Mouse (Mus musculus): ENCODE data around the gene Homer3. TPM values are rescaled to one million over a fixed set of nuclear protein-coding genes. Genes with fewer than 3 reads are reported as not detected.
A peak's percentile ranks its signal among the peaks of the same experiment; 100 is the strongest.

The Homer3 gene
- polyA plus RNA-seq, 1 experiment from 2014 or later = 77.9 TPM

- Histone ChIP-seq H3K4me2 (no peak overlapping the region), H3K27ac (ENCODE audit: low read depth) (no peak overlapping the region), H3K4me1 (ENCODE audit: insufficient read depth) (no peaks in the 10 kb centered on the region), H3K9ac (no peak overlapping the region), H3K36me3 (ENCODE audit: insufficient read depth) (no peaks in the 10 kb centered on the region), H3K4me3 (ENCODE audit: low read depth, low read length) (no peak overlapping the region), H3K27me3 (ENCODE audit: insufficient read depth, low read length) (no peaks in the 10 kb centered on the region), H3K9me3 (ENCODE audit: low read depth, low read length) (no peaks in the 10 kb centered on the region)
- 91% methylated on average over 3 of the region's 3 CpGs for WGBS
- TF ChIP-seq CTCF (IDR thresholded peaks at IDR 0.05; ENCODE audit: low read depth) = peak; percentile 11; the same call in 1 of the 2 replicates
- DNase-seq = no peak
- no peak for ATAC-seq (ENCODE audit: insufficient read depth)
Observed at GRCm38 (mm10) chr8:70323716-70324115, 41.1 kb downstream of the Homer3 start.

GRCm38 (mm10) chr8:70327512-70327911 lies 44.9 kb downstream of the Homer3 start:
- Histone ChIP-seq H3K9ac (no peak overlapping the region), H3K4me3 (ENCODE audit: low read depth, low read length) (no peak overlapping the region), H3K4me1 (ENCODE audit: insufficient read depth) (peaks cover 13% of the 10 kb centered on the region), H3K27me3 (ENCODE audit: insufficient read depth, low read length) (no peaks in the 10 kb centered on the region), H3K4me2 (no peak overlapping the region), H3K36me3 (ENCODE audit: insufficient read depth) (peaks cover 19% of the 10 kb centered on the region), H3K9me3 (ENCODE audit: low read depth, low read length) (no peaks in the 10 kb centered on the region), H3K27ac (ENCODE audit: low read depth) (no peak overlapping the region)
- 84% methylated on average over 6 of the region's 6 CpGs for WGBS
- no peak for TF ChIP-seq CTCF (IDR thresholded peaks at IDR 0.05; ENCODE audit: low read depth)
- DNase-seq = no peak
- no peak for ATAC-seq (ENCODE audit: insufficient read depth)

DNA sequence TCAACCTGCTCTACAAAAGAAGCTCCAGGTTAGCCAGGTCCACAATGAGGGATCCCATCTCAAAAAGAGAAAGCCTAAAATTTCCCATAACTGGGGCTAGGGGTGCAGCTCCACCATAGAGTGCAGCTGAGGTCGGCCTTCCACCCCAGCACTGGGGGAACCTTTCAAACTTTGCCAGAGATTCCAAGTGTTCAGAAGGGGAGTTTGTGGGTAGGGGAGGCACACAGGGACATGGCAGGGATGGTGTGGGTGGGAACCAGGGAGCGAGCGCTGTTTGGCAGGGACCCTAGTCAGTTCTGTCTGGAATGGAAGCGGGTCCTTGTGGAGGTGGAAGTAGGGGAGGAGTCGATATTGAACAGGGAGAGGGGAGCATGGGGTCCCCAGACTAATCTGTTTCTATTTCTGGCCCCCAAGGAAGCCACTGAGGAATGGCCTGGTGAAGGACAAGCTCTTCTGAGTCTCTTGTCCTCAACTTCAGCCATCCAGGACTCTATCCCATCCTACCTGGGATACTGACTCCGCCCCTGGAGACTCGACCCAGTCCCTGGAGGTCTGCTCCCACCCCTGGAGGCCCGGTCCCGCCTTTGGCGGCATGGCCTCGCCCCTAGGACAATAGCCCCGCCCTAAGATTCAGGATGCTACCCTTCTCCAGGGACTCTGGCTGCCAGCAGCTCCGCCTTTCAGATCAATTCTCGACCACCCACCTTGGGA lies 46.7 kb downstream of the Homer3 start, which contains the start of gene Gdf1:
Gdf1 (plus strand) TSS at position 694 of the 711 bp plus-strand sequence.
- Histone ChIP-seq H3K9me3 (ENCODE audit: low read depth, low read length) (no peaks in the 10 kb centered on the region), H3K4me2 (peak within 1 kb of the TSS; percentile 50), H3K36me3 (ENCODE audit: insufficient read depth) (peaks cover 36% of the 10 kb centered on the region), H3K9ac (peak within 1 kb of the TSS; percentile 29), H3K27me3 (ENCODE audit: insufficient read depth, low read length) (no peaks in the 10 kb centered on the region), H3K4me3 (ENCODE audit: low read depth, low read length) (peak within 1 kb of the TSS; percentile 10), H3K27ac (ENCODE audit: low read depth) (no peak within 1 kb of the TSS), H3K4me1 (ENCODE audit: insufficient read depth) (peaks cover 13% of the 10 kb centered on the region)
- DNase-seq (peak; percentile 57), ATAC-seq (ENCODE audit: insufficient read depth) (no peak)
- TF ChIP-seq CTCF (IDR thresholded peaks at IDR 0.05; ENCODE audit: low read depth) = no peak
- WGBS = 28% methylated on average over 14 of the region's 14 CpGs

GRCm38 (mm10) chr8:70329835-70330740 lies 47.5 kb downstream of the Homer3 start:
- Histone ChIP-seq H3K4me3 (ENCODE audit: low read depth, low read length) (peak overlapping the region; percentile 10), H3K4me2 (peak overlapping the region; percentile 50), H3K4me1 (ENCODE audit: insufficient read depth) (peaks cover 13% of the 10 kb centered on the region), H3K9me3 (ENCODE audit: low read depth, low read length) (no peaks in the 10 kb centered on the region), H3K9ac (peak overlapping the region; percentile 29), H3K27me3 (ENCODE audit: insufficient read depth, low read length) (no peaks in the 10 kb centered on the region), H3K36me3 (ENCODE audit: insufficient read depth) (peaks cover 44% of the 10 kb centered on the region), H3K27ac (ENCODE audit: low read depth) (no peak overlapping the region)
- peak; percentile 47 for ATAC-seq (ENCODE audit: insufficient read depth)
- 7% methylated on average over 45 of the region's 45 CpGs for WGBS
- TF ChIP-seq CTCF (IDR thresholded peaks at IDR 0.05; ENCODE audit: low read depth) = no peak
- no peak for DNase-seq

DNA sequence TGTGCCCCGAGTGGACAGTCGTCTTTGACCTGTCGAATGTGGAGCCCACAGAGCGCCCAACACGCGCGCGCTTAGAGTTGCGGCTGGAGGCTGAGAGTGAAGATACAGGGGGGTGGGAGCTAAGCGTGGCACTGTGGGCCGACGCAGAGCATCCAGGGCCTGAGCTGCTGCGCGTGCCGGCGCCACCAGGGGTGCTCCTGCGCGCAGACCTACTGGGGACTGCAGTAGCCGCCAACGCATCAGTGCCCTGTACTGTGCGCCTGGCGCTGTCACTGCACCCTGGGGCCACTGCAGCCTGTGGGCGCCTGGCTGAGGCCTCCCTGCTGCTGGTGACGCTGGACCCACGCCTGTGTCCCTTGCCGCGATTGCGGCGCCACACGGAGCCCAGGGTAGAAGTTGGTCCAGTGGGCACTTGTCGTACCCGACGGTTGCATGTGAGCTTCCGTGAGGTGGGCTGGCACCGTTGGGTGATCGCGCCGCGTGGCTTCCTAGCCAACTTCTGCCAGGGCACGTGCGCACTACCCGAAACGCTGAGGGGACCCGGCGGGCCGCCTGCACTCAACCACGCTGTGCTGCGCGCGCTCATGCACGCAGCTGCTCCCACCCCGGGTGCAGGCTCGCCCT lies 48.2 kb downstream of the Homer3 start:
- H3K4me2 ChIP-seq = peak overlapping the region; percentile 50
- WGBS = 25% methylated on average over 51 of the region's 53 CpGs
- DNase-seq (peak; percentile 87), ATAC-seq (ENCODE audit: insufficient read depth) (peak; percentile 88)
- H3K4me1 ChIP-seq (ENCODE audit: insufficient read depth) = peaks cover 13% of the 10 kb centered on the region
- no peaks in the 10 kb centered on the region for H3K27me3 ChIP-seq (ENCODE audit: insufficient read depth, low read length)
- H3K4me3 ChIP-seq (ENCODE audit: low read depth, low read length) = peak overlapping the region; percentile 10; the same call in 1 of the 2 replicates
- peaks cover 52% of the 10 kb centered on the region for H3K36me3 ChIP-seq (ENCODE audit: insufficient read depth)
- H3K9ac ChIP-seq = peak overlapping the region; percentile 9; the same call in 1 of the 2 replicates
- H3K27ac ChIP-seq (ENCODE audit: low read depth) = no peak overlapping the region
- peak; percentile 78 for TF ChIP-seq CTCF (IDR thresholded peaks at IDR 0.05; ENCODE audit: low read depth)
- no peaks in the 10 kb centered on the region for H3K9me3 ChIP-seq (ENCODE audit: low read depth, low read length)

- Histone ChIP-seq H3K9ac (no peak overlapping the region), H3K27ac (ENCODE audit: low read depth) (no peak overlapping the region), H3K9me3 (ENCODE audit: low read depth, low read length) (no peaks in the 10 kb centered on the region), H3K4me2 (no peak overlapping the region), H3K4me1 (ENCODE audit: insufficient read depth) (peaks cover 13% of the 10 kb centered on the region), H3K4me3 (ENCODE audit: low read depth, low read length) (no peak overlapping the region), H3K27me3 (ENCODE audit: insufficient read depth, low read length) (no peaks in the 10 kb centered on the region), H3K36me3 (ENCODE audit: insufficient read depth) (peaks cover 59% of the 10 kb centered on the region)
- no peak for TF ChIP-seq CTCF (IDR thresholded peaks at IDR 0.05; ENCODE audit: low read depth)
- WGBS = 64% methylated on average over 19 of the region's 19 CpGs
- DNase-seq (no peak), ATAC-seq (ENCODE audit: insufficient read depth) (no peak)
Observed at GRCm38 (mm10) chr8:70331526-70331925, 48.9 kb downstream of the Homer3 start.

Data from lung, embryonic 14.5 days (tissue).